Mouse (Mus musculus) heart, adult 2 months (tissue): ENCODE results near the gene Eno1. TPM values are rescaled to one million over a fixed set of nuclear protein-coding genes. Genes with fewer than 3 reads are reported as not detected.

ENCODE experiments used
- DNase-seq, 2 experiments: peaks; one replicate each; pipeline ENCODE4 v3.0.0; 2021
- H3K27ac ChIP-seq: fragments of 200-600 bp; 2 replicates; pipeline ENCODE4 v1.8.1; 2022
- H3K27me3 ChIP-seq: fragments of 200-500 bp; 2 replicates; pipeline ENCODE4 v1.6.1; 2012; ENCODE audit warnings: mild to moderate bottlenecking, low read length, inconsistent platforms, mixed read lengths; ENCODE audit not compliant: control insufficient read depth, insufficient read depth
- H3K36me3 ChIP-seq: fragments of 200-500 bp; 2 replicates; pipeline ENCODE4 v1.6.1; 2012; ENCODE audit warnings: low read length, inconsistent platforms; ENCODE audit not compliant: control insufficient read depth, insufficient read depth
- H3K4me1 ChIP-seq: fragments of 200-500 bp; 2 replicates; pipeline ENCODE4 v1.6.1; 2011; ENCODE audit warnings: low read length; ENCODE audit not compliant: control insufficient read depth, insufficient read depth
- H3K4me3 ChIP-seq: fragments of 200-600 bp; 2 replicates; pipeline ENCODE4 v1.8.1; 2022
- H3K79me2 ChIP-seq: fragments of 200-500 bp; replicated peaks from 2 replicates; pipeline ENCODE4 v1.6.1; 2012; ENCODE audit warnings: mild to moderate bottlenecking, inconsistent platforms, low read length, moderate library complexity, mixed read lengths; ENCODE audit not compliant: control insufficient read depth, insufficient read depth
- H3K9ac ChIP-seq: fragments of 200-500 bp; 2 replicates; pipeline ENCODE4 v1.6.1; 2012; ENCODE audit warnings: low read depth, mild to moderate bottlenecking, control low read depth, inconsistent platforms, low read length, mixed read lengths
- CTCF ChIP-seq: fragments of 200-600 bp; IDR thresholded peaks from 2 replicates; pipeline ENCODE4 v1.8.1; 2022; ENCODE audit warnings: antibody characterized with exemption, mild to moderate bottlenecking, moderate library complexity
- EP300 ChIP-seq: fragments of 200-500 bp; IDR thresholded peaks from 2 replicates; pipeline ENCODE4 v1.6.1; 2011; ENCODE audit warnings: low read depth, low read length, control low read depth; ENCODE audit not compliant: insufficient read depth
- POLR2A ChIP-seq: fragments of 200-500 bp; IDR thresholded peaks from 2 replicates; pipeline ENCODE4 v1.6.1; 2011; ENCODE audit warnings: mild to moderate bottlenecking, low read depth, low read length, control low read depth; ENCODE audit not compliant: insufficient read depth
- WGBS: fragments of 180-500 bp; shearing (Covaris S2); methylation state at CpG from one replicate; pipeline ENCODE4 v1.1.7; 2018; 5-methylcytosine and 5-hydroxymethylcytosine counted together
- intact Hi-C: fragments of 180-260 bp; cut with DNase I; formaldehyde crosslinking; loops from one replicate; pipeline ENCODE4 v1.15.1; 2025
- long read RNA-seq: library from polyadenylated mRNA; stranded (forward); transcript quantifications from one replicate; pipeline ENCODE4 v2.0.0, GENCODE M21; 2021
- polyA plus RNA-seq: library from polyadenylated mRNA; depleted of rRNA; stranded (reverse); fragments of >200 nt; gene quantifications from 2 replicates; pipeline ENCODE4 v1.2.3, GENCODE M21; 2012; rRNA removed
- total RNA-seq, 2 experiments: library from RNA; stranded (reverse); gene quantifications; 2 replicates each; pipeline ENCODE4 v1.2.3; 2021

Eno1 gene
- 100 to 1,000 TPM; 111 to 113 TPM for total RNA-seq
- polyA plus RNA-seq, result 179 and 246 TPM in 2 replicates
- long read RNA-seq, transcript Eno1-202 (12 exons, 2,027 nt), result major isoform, 47 of 151 reads
- long read RNA-seq, partial matches to known transcripts, result 7 of 151 reads
- long read RNA-seq, other reads (novel, unspliced or antisense), result 96 of 151 reads

DNA sequence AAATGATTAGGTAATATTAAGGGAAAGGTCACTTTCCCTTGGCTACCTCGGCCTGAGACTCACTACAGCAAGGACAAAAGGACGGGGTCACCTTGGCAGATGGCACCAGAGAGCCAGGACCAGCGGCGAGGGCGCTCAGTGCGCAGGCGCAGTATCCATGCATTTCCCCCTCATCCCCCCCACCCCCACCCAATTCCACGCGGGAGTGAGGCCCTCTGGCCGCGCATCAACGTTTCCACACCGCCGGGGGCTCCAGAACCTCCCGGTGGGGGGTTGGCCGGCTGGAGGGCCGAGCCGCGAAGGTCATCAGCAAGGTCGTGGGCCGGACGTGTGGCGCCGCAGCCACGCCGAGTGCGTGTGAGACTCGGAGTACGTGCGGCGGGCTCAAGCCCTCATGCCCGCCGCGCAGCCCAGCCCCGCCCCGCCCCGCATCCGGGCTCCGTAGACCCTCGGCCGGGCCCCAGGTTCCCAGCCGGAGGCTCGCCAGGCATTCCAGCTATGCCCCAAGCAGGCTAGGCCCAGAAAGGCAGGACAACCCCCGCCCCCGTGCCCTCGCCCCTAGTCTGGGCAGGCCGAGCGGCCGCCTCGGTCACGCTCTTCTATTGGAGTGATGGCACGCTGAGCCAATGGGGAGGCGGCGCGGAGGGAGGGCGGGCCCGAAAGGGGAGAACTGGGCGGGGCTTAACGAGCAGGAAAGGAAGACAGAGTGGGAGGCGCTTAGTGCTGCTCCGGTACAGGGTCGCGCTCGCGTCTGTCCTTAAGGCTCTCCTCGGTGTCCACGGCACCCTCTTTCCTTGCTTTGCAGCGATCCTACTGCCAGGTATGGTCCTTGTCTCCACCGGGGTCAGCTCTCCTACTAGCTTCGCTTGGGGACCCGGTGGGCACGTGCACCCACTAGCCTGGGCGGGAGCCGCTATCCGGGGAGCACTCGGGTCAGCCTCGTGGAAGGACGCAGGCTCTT is at the start of gene Eno1:
Eno1 (plus strand) TSS at position 201 of the 961 bp plus-strand sequence.
- H3K27me3 ChIP-seq, result no peaks in the 10 kb centered on the region
- no peaks in the 10 kb centered on the region; the same call in 1 of the 2 replicates for H3K79me2 ChIP-seq
- under 1% methylated on average over 76 of the region's 78 CpGs for WGBS
- peaks cover 18% of the 10 kb centered on the region for H3K36me3 ChIP-seq
- intact Hi-C loops, result loop anchor here (10.0 kb wide), 1 partner anchor 212 kb away; no protein-coding TSS in a partner anchor
- H3K4me1 ChIP-seq, result peaks cover 15% of the 10 kb centered on the region
- H3K4me3 ChIP-seq, result peak within 1 kb of the TSS; percentile 91
- peak; percentile 95 to 98 for DNase-seq
- H3K9ac ChIP-seq, result peak within 1 kb of the TSS; percentile 79
- TF ChIP-seq CTCF (no peak), POLR2A (peak; percentile 96), EP300 (peak; percentile 67; the same call in 1 of the 2 replicates)
- peak within 1 kb of the TSS; percentile 99 for H3K27ac ChIP-seq

DNA sequence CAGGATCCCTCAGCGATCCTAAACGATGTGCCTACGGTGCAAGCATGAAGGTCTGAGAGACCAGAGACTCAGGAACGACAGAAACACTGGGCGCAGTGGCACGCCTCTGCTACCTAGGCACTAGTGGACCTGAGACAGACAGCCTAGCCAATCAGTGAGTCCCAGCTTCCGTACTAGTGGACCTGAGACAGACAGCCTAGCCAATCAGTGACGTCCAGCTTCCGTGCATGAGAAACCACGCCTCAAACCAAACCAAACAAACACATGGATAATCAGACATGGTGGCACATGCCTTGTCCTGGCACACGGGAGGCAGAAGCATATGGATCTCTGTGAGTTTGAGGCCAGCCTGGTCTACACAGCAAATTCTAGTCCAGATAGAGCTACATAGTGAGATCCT is 48.3 kb upstream of the Eno1 start:
- intact Hi-C loops, result no loop called here
- no peak for TF ChIP-seq EP300
- TF ChIP-seq CTCF, result no peak
- TF ChIP-seq POLR2A, result no peak

DNA sequence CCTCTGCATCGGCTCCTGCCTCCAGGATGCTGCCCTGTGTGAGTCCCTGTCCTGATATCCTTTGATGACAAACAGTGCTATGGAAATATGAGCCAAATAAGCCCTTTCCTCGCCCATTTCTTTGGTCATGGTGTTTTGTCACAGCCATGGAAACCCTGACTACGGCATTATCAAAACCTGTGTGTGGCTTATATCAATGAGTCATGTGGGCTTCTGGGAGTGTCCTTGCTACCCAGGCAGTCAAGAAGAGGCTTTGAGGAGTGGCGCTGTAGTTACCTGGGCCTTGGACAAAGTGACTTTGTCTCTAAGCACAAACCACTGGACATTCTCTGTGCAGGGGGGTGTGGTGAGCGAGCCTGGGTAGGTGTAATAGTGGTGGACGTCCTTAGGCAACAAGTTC is 44.3 kb upstream of the Eno1 start:
- no peaks in the 10 kb centered on the region for H3K36me3 ChIP-seq
- intact Hi-C loops, result no loop called here
- no peak overlapping the region for H3K27ac ChIP-seq
- peaks cover 2% of the 10 kb centered on the region for H3K27me3 ChIP-seq
- no peaks in the 10 kb centered on the region for H3K4me1 ChIP-seq
- no peak overlapping the region for H3K4me3 ChIP-seq
- H3K79me2 ChIP-seq, result no peaks in the 10 kb centered on the region
- no peak for TF ChIP-seq EP300
- TF ChIP-seq POLR2A, result no peak
- TF ChIP-seq CTCF, result no peak
- 69% methylated on average over 6 of the region's 6 CpGs for WGBS
- no peak overlapping the region for H3K9ac ChIP-seq
- DNase-seq, result no peak

More for the DNA sequence above, 48.3 kb upstream of the Eno1 start:
- Histone ChIP-seq H3K4me3 (no peak overlapping the region), H3K4me1 (no peaks in the 10 kb centered on the region), H3K79me2 (no peaks in the 10 kb centered on the region), H3K27ac (no peak overlapping the region), H3K27me3 (peaks cover 2% of the 10 kb centered on the region), H3K36me3 (no peaks in the 10 kb centered on the region), H3K9ac (no peak overlapping the region)
- DNase-seq, result no peak
- WGBS, result 54% methylated on average over 11 of the region's 11 CpGs

DNA sequence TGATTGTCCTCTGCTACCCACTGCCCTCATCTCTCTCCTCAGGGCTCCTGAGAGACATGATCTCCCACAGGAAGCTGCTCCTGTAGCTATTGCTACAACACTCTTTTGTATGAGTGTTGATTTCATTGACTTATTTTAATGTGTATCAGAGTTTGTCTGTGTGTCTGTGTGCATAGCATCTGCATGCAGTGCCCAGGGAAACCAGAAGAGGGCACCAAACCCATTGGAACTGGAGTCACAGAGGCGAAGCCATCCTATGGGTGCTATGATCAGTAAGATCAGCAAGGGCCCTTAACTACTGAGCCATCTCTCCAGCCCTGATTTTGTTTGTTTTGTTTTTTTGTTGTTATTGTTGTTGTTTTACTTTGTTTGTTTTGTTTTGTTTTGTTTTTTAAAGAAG is 42.6 kb upstream of the Eno1 start:
- WGBS, result 48% methylated on average over 1 of the region's 1 CpGs
- peak in 1 of 2 experiments; percentile 40 for DNase-seq
- intact Hi-C loops, result no loop called here

DNA sequence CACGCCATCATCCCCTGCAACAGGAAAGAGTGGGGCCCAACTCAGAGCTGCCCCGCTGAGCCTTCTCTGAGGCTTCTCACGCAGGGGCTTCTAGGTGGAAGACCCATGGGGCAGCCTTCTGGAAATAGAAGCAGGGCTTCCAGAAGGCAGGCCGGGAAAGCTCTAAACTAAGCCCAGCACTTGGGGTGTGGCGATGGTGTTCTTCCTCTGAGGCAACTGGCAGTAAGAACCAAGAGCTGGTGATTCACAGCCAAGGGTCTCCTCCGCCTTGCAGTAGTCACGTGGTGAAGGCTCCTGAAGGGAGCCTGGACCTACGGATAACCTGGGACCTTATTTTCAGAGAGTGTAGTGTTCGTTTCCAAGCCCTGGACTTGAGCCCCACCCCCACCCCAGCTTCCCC is 38.3 kb upstream of the Eno1 start:
- intact Hi-C loops, result no loop called here
- no peak for DNase-seq
- H3K4me1 ChIP-seq, result no peaks in the 10 kb centered on the region
- no peaks in the 10 kb centered on the region for H3K79me2 ChIP-seq
- TF ChIP-seq POLR2A (no peak), CTCF (no peak), EP300 (no peak)
- no peak overlapping the region for H3K27ac ChIP-seq
- 74% methylated on average over 9 of the region's 9 CpGs for WGBS
- H3K9ac ChIP-seq, result no peak overlapping the region
- H3K4me3 ChIP-seq, result no peak overlapping the region
- H3K27me3 ChIP-seq, result no peaks in the 10 kb centered on the region
- no peaks in the 10 kb centered on the region for H3K36me3 ChIP-seq

More for the DNA sequence above, 42.6 kb upstream of the Eno1 start:
- Histone ChIP-seq H3K27me3 (no peaks in the 10 kb centered on the region), H3K4me1 (no peaks in the 10 kb centered on the region), H3K4me3 (no peak overlapping the region), H3K36me3 (no peaks in the 10 kb centered on the region), H3K9ac (no peak overlapping the region), H3K79me2 (no peaks in the 10 kb centered on the region), H3K27ac (no peak overlapping the region)
- TF ChIP-seq POLR2A (no peak), EP300 (0 out of 2 replicates have a peak, but pooled peaks have one; percentile 31), CTCF (peak; percentile 75)

DNA sequence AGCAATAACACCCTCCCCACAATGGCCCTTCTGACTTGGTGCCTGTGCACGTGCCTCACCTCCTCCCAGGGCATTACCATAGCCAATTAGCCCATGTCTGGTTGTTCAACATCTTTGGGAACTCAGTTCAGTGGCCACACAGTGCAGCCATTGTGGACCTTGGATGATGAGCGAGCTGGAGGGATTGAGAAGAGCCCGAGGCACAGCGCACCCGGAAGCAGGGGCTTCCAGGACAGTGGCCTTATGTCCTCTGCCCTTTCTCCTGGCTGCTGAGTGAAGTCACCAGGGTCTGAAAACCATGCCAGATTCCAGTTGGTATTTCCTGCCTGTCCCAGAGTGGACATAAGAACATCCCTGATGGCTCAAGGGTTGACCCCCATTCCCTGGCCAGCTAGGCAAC is 35.3 kb upstream of the Eno1 start, which contains the start of gene Car6:
Car6 (minus strand) TSS at position 101 of the 400 bp plus-strand sequence.
- 73% methylated on average over 5 of the region's 5 CpGs for WGBS
- no peaks in the 10 kb centered on the region for H3K4me1 ChIP-seq
- no peaks in the 10 kb centered on the region for H3K27me3 ChIP-seq
- H3K79me2 ChIP-seq, result no peaks in the 10 kb centered on the region
- H3K9ac ChIP-seq, result no peak within 1 kb of the TSS
- intact Hi-C loops, result no loop called here
- DNase-seq, result no peak
- no peak for TF ChIP-seq EP300
- no peak for TF ChIP-seq POLR2A
- no peaks in the 10 kb centered on the region for H3K36me3 ChIP-seq
- no peak within 1 kb of the TSS for H3K4me3 ChIP-seq
- H3K27ac ChIP-seq, result no peak within 1 kb of the TSS
